Mouse (Mus musculus): Measurements from ENCODE around the gene Twf2.

DNA sequence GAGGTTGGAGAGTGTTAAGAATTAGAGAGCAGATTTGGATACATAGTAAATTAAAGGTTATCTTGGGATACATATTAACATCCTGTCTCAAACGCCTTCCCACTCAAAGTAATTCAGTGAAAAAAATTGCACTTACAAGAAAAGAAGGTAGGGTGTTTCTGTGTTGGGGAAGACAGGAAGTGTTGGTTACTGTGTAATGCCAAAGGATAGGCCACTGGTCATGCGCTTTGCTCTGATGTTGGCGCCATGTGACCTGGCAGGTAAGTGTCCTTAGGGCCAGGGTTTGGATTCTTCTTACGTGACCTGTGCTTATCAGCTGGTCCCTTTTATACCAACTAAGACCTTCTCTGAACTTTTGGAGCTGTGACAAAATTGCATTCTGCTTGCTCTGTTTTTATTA is 20.8 kb upstream of the Twf2 start:
- TF ChIP-seq POLR2A (IDR thresholded peaks at IDR 0.05; ENCODE audit: control insufficient read depth, low read depth, low read length), result no peak
- TF ChIP-seq CTCF (IDR thresholded peaks at IDR 0.05; ENCODE audit: control insufficient read depth, insufficient read depth, insufficient replicate concordance, low read depth, low read length), result no peak
